Mouse (Mus musculus) frontal cortex, postnatal 36 days (tissue): Measurements from ENCODE around the gene Esrrg.

ENCODE experiments used
- DNase-seq, 2 experiments: peaks; one replicate each; pipeline ENCODE4 v3.0.0; 2022; ENCODE audit warnings: low spot score in 2 of 2

Esrrg gene

DNA sequence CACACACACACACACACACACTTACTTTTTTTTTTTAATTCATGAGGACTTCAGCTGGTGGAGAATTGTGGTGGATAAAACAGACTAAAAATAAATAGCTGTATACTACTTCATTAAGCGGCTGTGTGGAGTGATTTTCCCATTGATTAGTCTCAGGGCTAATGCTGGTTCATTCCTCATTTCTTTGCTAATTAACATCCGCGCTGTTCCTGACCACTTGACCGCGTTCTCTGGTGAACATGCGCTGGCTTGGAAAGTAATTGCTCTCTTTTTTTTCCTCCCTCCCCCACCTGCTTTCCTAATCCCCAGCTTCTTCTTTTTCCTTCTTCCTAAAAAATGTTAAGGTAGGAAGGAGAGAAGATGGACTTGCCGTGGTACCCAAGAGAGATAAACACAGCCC is 222.3 kb downstream of the Esrrg start:
- no peak for DNase-seq

DNA sequence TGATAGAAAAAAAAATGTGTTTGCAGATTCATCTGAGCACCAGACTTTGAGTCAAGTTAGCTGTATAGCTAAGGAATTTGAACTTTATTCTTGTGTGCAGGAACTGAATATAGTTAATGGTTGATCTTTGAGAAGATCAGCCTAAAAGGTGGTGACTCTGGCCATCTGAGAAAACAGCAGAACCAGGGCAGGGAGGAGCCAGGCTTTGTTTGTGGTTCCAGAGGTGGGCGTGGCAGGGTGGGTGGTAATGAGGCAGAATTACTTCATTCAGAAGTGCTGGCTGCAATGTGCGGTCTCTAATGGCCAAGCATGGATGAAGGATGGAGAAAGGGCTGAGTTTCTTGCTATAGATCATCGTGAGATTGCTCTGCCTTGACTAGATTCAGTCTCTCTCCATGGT is 224.3 kb downstream of the Esrrg start:
- DNase-seq = no peak

DNA sequence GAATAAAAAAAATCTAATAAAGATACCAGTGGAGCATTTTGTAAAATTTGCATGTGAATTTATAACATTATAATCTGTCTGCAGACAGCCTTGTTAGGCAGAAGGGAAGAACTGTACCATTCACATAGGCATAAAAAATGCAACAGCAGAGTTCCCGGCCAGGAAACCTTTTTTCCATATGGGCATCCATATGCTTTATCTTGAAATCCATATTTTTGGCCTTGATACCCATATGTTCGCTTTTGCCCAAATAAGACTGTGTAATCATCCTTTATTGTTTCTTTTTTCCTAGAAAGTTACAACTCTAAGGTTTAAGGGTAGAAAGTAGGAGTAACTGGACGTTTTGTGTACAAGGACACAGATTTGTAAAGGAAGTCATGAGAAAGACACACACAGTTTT is 226.0 kb downstream of the Esrrg start:
- peak in 1 of 2 experiments; percentile 54 for DNase-seq

DNA sequence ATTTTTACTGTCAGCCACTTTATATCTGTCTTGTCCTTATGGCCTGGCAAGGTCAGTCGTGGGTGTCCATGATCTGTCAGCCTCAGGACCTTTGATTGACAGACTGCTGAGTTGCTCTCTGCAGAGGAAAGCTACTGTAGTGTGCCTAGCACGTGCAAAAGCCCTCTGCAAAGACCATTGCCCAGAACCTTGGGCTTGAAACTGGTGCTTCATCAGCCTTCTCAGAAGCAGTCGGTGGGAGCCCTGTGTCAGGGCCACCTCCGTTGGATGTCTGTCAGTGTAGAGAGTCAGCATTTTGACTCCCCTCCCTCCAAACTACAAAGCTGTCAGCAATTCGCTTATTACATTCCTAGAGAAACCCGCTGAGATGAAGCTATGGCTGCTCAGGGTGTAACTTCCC is 227.8 kb downstream of the Esrrg start:
- DNase-seq = no peak

- DNase-seq = peak; percentile 25 to 51
These were observed 228.3 kb downstream of the Esrrg start for GRCm38 (mm10) chr1:187836876-187837275.

DNA sequence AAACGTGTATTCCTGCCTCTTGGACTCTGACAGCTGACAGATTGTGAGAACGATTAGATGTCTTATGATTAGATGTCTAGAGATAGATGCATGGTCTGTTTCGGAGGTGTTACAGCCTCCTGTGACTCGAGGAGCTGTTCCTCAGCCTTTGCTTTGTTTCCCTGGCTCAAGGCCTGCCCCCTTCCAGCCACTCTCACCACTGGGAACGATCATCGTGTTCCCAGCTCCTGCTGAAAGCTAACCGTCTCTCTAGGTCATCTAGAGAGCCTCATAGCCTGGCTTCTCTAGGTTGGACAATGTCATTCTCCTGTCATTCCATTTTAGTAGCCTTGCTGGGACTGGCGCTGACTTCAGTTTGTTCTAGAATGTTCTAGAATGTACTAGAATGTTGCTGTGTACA is 233.0 kb downstream of the Esrrg start:
- no peak for DNase-seq

GRCm38 (mm10) chr1:187842702-187843101 is 234.1 kb downstream of the Esrrg start:
- no peak for DNase-seq

DNA sequence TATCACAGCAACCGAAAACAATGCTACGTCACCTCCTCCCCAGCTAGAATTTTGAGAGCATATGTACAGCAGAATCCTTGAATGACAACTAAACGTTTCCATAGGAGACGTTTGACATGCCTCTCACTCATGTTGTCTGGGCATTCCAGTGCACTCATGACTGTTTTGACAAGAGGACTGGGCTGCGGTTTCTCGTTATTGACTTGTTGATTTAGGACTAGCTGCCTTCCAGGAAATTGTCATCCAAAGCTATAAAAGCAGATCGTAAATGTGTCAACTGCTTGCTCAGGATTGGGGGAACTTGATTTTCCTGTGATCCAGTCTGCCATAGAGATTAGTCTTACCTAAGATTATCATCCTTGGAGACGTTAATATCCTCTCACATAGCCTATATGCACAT is 245.6 kb downstream of the Esrrg start:
- no peak for DNase-seq

GRCm38 (mm10) chr1:187862339-187862738 is 253.7 kb downstream of the Esrrg start:
- no peak for DNase-seq

DNA sequence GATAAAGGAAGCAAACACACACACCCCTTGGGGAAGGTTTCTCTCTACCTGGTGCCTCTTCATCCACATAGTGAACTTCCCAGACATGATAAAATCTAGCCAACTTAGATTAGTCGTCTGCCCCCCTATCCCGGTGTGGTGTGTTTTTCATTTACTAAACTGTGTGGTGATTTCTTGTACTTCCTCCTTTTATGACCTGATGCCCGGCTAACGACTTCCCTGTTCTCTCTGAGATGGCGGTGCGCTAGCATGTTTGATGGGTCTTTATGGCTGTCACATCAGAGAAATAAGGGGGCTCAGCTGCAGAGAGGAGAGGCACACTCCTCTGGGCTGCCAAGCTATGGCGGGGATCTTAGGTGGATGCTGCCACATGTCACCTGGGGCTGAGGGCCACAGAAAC is 259.8 kb downstream of the Esrrg start:
- DNase-seq = no peak

GRCm38 (mm10) chr1:187872208-187872607 is 263.6 kb downstream of the Esrrg start:
- no peak for DNase-seq

- DNase-seq = no peak
These were observed 264.2 kb downstream of the Esrrg start for GRCm38 (mm10) chr1:187872744-187873143.

- no peak for DNase-seq
These were observed 265.2 kb downstream of the Esrrg start for GRCm38 (mm10) chr1:187873770-187874169.

- no peak for DNase-seq
These were observed 278.7 kb downstream of the Esrrg start for GRCm38 (mm10) chr1:187887270-187887669.

DNA sequence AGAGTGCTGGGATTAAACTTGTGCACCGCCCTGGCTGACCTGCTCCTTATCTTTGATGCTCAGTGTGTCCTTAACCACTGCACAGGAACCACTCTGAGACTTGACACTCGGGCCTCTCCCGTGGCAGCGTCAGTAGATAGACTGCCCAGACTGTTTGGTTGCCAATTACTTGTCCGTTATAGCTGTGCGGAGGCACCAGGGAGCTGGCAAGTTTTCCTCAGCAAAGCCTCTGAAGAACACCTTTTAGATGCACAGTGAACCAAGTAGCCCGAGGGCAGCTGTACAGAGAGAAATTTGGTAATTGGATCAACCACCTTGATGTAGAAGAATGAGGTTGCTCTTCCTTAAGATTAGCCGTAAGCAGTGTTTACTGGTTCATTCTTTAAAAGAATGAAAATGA is 279.6 kb downstream of the Esrrg start:
- no peak for DNase-seq

- no peak for DNase-seq
These were observed 280.5 kb downstream of the Esrrg start for GRCm38 (mm10) chr1:187889096-187889495.

- DNase-seq = no peak
These were observed 282.7 kb downstream of the Esrrg start for GRCm38 (mm10) chr1:187891262-187891661.

DNA sequence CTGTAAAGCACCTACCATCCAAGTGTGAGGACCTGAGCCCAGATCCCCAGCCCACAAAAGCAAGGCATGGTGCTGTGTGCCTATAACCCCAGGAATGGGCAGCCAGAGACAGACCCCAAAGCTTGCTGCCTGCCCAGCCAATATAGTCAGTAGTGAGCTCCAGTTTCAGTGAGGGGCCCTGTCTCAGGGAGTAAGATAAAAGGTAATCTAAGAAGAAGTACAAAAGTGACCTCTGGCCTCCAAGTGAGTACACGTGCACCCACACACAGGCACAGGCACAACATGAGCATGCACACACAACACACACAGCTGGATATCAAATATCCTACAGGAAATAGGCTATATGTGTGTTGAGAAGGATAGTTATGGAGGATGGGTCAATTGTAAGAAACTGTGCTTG is 286.9 kb downstream of the Esrrg start:
- DNase-seq = no peak

- DNase-seq = no peak
These were observed 287.7 kb downstream of the Esrrg start for GRCm38 (mm10) chr1:187896291-187896690.

DNA sequence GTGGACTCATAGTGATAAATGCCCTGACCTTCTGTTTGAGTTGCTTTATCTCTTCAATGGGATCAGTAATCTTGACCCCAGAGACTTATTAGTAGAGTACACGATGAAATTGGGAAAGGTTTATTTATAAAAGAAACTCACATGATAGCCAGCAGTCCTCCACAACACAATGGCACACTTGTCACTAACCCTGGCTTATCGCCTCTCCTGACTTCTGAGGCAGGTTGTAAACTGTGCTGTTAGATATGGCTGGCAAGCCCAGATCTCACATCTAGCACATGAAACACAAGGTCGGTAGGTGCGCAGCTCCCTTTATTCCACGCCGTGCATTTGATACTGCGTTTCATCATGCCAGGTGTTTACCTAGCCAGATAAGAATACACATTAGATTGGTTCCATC is 288.3 kb downstream of the Esrrg start:
- no peak for DNase-seq

DNA sequence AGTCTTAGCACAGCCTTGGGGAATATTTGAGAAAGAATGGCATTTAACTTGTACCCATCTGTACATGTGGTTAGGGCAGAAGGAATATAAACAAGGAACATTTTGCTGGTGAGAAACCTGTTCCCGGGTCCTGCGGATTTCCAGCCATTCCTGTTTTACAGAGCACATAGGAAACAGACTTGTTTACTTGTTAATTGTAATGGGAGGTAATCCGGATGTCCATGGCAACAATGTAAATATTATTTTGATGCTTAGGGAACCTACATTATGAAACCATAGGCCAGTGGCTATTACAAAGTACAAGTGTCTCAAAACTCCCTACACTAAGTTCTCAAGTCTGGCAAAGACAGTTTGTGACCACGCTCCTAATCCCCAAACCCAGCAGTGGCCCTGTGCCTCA is 290.9 kb downstream of the Esrrg start:
- DNase-seq = no peak

GRCm38 (mm10) chr1:187900756-187901155 is 292.2 kb downstream of the Esrrg start:
- no peak for DNase-seq

GRCm38 (mm10) chr1:187902176-187902575 is 293.6 kb downstream of the Esrrg start:
- DNase-seq = no peak

GRCm38 (mm10) chr1:187904731-187905130 is 296.1 kb downstream of the Esrrg start:
- DNase-seq = no peak

- no peak for DNase-seq
These were observed 298.8 kb downstream of the Esrrg start for GRCm38 (mm10) chr1:187907407-187907806.
